Mouse (Mus musculus) cerebellum, postnatal 4 days (tissue): ENCODE data around the gene Il17c.

Source experiments
- DNase-seq, 2 experiments: peaks; one replicate each; pipeline ENCODE4 v3.0.0; 2022; ENCODE audit warnings: low spot score in 2 of 2, mixed read lengths in 1 of 2

The Il17c gene

DNA sequence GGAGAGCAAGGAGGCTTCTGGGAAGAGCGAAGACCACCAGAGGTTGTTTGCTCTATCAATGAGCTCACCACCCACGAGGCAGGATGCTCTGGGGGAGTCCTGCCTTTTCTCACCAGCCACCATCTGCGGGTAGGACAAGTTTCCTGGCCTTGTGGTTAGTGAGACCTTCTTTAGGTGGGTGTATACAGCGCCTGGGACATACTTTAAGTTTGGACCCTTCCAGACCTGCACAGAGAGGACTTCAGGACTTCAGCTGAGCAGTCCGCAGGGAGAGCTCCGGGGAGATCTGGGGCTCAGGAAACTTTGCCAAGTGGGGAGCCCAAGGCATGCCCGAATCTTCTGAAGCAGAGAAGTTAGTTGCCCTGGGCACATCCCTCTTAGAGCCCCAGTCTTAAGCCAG is 38.2 kb downstream of the Il17c start:
- no peak for DNase-seq

DNA sequence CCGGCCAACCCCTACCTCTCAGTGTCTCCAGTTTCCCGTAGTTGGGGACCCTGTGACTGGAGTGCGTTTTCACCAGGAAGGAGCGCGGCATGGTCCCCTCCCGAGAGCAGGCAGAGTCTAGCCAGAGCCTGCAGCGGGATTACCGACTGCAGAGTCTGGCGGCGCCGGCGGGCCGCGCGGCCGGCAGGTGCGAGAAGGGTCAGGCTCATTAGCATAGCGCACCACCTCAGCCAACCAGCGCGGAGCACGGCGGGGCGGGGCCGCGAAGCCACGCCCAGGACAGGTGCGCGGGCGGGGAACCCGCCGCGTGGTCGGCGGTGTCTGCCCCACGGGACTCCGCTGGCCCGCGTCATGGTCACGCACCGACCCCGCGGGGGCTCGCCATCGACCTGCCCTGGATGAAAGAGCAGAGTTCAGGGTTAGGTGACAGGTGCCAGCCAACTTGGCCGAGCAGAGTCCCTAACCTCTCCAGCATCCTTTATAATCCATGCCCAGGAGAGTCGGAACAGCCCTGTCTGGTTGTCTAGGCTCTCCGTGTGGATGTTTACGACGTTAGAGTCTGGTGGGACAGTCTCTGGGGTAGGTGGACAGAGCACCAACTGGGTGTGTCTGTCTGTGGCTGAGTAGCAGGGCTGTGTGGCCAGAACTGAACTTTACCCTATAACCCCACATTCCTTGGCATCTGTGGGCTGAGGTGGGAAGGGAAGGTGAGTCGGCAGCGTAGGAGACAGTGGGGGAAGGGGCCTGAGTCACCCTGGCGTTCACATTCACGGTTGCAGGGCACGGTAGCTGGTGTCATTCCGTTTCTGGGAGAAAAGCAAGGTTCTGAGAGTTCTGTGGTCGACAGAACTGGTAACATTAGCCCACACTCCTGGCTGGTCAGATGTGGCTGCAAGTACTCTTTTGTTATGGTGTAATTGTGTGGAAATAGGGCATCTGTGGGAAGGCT is 39.0 kb downstream of the Il17c start, which contains the start of gene Snai3:
TSS of gene Snai3 (minus strand) at position 210 of the 949 bp plus-strand sequence.
- DNase-seq = no peak

DNA sequence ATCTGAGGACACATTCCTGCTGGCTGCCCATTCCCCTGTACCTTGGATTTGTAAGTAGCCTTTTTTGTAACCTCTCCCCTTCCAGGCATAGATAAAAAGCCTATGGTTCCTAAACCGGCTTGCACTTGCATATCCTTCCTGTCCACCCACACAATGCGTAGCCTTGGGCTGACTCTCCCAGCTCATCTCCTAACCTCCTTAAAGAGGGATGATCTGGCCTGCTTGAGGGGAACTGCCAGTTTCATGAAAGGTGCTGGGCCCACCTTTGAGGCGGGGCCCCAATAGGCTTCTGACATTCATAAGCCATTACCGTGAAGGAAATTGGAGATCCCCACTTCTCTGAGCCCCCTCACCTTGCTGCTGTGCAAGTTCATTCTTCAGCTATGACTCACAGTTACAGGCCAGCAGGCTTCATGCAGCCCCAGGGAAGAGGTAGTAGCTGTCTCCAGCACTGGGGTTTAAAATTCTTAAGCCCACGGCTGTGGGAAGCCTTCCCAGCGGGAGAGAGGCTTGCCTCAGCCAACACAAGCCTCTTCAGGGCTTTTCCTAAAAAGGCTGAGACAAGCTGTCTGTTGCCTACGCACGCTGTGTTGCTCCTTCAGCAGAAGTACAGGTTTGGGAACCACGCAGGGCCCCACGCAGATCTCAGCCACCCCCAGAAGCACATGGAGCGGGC is 39.8 kb downstream of the Il17c start:
- no peak for DNase-seq

DNA sequence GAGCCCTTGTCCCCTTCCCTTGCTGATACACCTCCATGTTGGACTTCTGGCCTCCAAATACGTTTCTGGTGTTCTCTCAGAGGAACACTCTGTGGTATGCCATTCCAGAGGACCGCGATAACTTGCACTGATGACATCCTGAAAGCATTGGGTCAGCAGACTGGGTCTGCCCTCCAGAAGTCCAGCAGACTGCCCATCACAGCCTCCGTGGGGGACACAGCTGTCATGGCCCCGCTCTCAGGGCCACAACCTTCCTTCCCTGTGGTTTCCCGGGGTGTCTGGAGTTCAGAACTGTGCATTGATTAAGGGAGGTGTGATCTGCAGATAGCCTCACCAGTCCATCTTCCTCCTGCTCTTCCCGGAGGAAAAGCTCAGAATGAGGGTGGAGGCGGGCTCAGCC is 40.7 kb downstream of the Il17c start:
- no peak for DNase-seq

GRCm38 (mm10) chr8:122463651-122464640 is 42.1 kb downstream of the Il17c start:
- DNase-seq = no peak

GRCm38 (mm10) chr8:122464985-122465384 is 43.2 kb downstream of the Il17c start:
- DNase-seq = no peak

DNA sequence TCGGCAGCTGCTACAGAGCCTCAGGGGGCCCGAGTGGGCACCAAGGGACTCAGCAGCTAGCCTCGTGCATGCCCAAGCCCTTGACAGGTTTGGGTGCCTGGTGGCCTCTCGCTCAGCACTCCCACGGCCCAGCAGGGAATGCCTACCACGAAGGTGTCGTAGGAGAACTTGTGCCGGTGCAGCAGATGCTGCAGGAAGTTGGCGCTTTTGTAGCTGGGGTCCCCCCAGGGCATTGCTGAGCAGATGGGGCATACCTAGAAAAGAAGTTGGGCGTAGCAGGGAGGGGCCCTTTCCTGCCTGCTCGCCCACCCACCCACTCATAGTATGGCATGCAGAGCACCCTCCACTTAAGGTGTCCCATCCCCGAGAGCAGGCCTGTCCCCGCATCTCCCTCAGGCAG is 46.0 kb downstream of the Il17c start:
- DNase-seq = no peak

DNA sequence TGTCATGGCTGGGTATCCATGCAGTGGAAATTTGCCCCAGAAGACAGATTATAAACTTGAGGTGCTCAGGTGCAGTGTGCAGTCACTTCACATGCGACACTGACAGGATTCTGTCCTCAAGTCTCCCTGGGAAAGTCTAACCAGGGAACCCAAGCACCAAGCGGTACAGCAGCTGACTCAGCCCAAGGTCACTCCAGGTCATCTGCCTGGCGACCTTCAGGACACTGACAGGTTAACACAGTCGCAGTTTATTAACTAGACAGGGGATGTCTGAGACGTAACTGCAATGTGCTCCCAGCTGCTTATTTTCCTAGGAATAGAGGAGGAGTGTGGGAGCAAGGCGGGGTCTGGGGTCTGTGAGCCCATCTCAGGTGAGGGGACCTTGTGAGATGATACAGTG is 47.6 kb downstream of the Il17c start:
- no peak for DNase-seq

- no peak for DNase-seq
These were observed 48.1 kb downstream of the Il17c start for GRCm38 (mm10) chr8:122469965-122470364.

DNA sequence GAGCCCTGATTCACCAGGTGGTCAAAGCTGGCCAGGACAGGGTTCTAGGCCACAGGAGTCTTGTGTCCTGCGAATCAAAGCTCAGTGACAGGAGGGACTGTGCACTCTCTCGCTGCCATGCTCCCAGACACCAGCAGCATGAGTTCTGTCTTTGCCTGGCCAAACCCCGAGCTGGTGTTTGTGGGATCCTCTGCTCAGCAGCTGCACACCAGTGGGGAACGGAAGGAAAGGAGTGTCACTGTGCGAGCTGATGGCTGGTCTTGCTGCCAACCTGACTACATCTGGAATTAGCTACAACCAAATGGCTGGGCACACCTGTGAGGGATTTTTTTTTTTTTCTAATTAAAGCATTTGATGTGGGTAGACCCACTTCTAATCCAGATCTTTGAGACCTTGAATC is 48.9 kb downstream of the Il17c start:
- no peak for DNase-seq
